Mouse (Mus musculus): ENCODE data around the gene Srsf6. TPM values are rescaled to one million over a fixed set of nuclear protein-coding genes. Genes with fewer than 3 reads are reported as not detected.

Srsf6 gene
- polyA plus RNA-seq, 1 experiment from 2014 or later = 73.7 TPM

DNA sequence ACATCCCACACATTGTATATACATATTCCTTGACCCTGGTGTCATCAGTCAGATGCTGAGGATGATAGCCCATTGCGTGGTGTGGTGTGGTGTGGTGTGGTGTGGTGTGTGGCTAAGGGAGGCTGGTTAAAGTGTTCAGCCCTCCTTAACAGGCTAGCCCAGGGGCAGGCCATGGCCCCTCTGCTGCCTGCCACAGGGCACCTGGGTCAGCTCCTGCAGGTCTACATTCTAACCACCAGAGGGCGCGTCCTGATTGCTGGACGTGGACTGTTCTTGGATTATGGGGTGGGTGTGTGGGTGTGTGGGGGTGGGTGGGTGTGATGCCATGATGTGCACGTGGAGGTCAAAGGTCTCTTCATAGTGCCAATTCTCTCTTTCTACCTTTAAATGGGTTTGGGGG is 37.0 kb downstream of the Srsf6 start:
- 4% methylated on average over 5 of the region's 5 CpGs for WGBS (ENCODE audit: insufficient replicate concordance)
- Histone ChIP-seq H3K9ac (ENCODE audit: low read depth, low read length) (no peak overlapping the region), H3K4me1 (ENCODE audit: control insufficient read depth, low read depth, low read length) (peaks cover 2% of the 10 kb centered on the region; the same call in 1 of the 2 replicates), H3K36me3 (ENCODE audit: control insufficient read depth, insufficient read depth) (no peaks in the 10 kb centered on the region), H3K4me3 (ENCODE audit: low read depth, low read length) (no peak overlapping the region), H3K4me2 (ENCODE audit: low read depth, low read length) (no peak overlapping the region), H3K9me3 (replicated peaks; ENCODE audit: control insufficient read depth, low read length) (no peaks in the 10 kb centered on the region), H3K27me3 (ENCODE audit: control insufficient read depth, insufficient read depth, low read depth, low read length) (no peaks in the 10 kb centered on the region), H3K27ac (ENCODE audit: low read length) (no peak overlapping the region)
- ATAC-seq (ENCODE audit: low read depth) = no peak

DNA sequence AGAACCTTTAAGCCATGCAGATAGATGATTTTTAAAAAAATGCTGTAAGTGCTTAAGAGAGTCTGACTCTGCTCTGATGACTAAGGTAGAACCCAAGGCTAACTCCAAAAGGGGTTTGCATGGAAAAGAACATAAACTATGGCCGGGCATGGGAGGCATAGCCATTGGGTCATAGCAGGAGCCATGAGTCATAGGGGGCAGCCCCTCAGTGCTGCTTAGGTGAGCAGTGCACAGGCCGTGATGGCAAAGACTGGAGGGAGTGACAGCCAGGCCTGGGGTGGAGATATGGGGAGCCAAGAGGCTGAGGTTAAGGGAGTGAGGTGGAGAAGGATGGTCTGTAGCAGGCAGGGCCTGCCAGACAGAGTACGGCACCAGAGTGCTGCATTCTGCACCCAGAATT is 37.8 kb downstream of the Srsf6 start:
- no peak overlapping the region for H3K4me2 ChIP-seq (ENCODE audit: low read depth, low read length)
- WGBS (ENCODE audit: insufficient replicate concordance) = 60% methylated on average over 3 of the region's 3 CpGs

DNA sequence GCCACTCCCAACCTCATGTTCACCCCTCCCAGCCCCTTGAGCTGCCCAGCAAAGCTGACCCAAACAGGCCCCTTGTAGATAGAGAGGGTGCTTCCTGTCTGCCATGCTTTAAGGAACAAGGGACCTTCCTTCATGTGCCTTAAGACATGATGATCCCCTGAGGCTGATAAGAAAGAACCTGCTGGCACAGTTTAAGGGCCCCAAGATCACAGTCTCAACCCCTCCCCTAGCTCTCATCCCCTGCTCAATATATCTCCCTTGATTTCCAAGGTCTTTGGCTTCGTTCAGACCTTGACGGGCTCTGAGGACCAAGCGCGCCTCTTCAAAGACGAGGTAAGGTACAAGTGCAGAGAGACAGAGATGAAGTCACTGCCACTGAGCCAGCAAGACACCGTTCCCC is 39.6 kb downstream of the Srsf6 start:
- H3K4me2 ChIP-seq (ENCODE audit: low read depth, low read length) = no peak overlapping the region
- H3K36me3 ChIP-seq (ENCODE audit: control insufficient read depth, insufficient read depth) = no peaks in the 10 kb centered on the region
- no peaks in the 10 kb centered on the region for H3K27me3 ChIP-seq (ENCODE audit: control insufficient read depth, insufficient read depth, low read depth, low read length)
- no peak overlapping the region for H3K9ac ChIP-seq (ENCODE audit: low read depth, low read length)
- H3K27ac ChIP-seq (ENCODE audit: low read length) = no peak overlapping the region
- no peak overlapping the region for H3K4me3 ChIP-seq (ENCODE audit: low read depth, low read length)
- H3K4me1 ChIP-seq (ENCODE audit: control insufficient read depth, low read depth, low read length) = peaks cover 5% of the 10 kb centered on the region; the same call in 1 of the 2 replicates
- no peaks in the 10 kb centered on the region for H3K9me3 ChIP-seq (replicated peaks; ENCODE audit: control insufficient read depth, low read length)
- 71% methylated on average over 6 of the region's 6 CpGs for WGBS (ENCODE audit: insufficient replicate concordance)
- no peak for ATAC-seq (ENCODE audit: low read depth)

More for the DNA sequence above, 37.8 kb downstream of the Srsf6 start:
- H3K4me1 ChIP-seq (ENCODE audit: control insufficient read depth, low read depth, low read length) = peaks cover 5% of the 10 kb centered on the region; the same call in 1 of the 2 replicates
- no peaks in the 10 kb centered on the region for H3K27me3 ChIP-seq (ENCODE audit: control insufficient read depth, insufficient read depth, low read depth, low read length)
- no peak overlapping the region for H3K27ac ChIP-seq (ENCODE audit: low read length)
- no peak for ATAC-seq (ENCODE audit: low read depth)
- H3K36me3 ChIP-seq (ENCODE audit: control insufficient read depth, insufficient read depth) = no peaks in the 10 kb centered on the region
- H3K9me3 ChIP-seq (replicated peaks; ENCODE audit: control insufficient read depth, low read length) = no peaks in the 10 kb centered on the region
- H3K9ac ChIP-seq (ENCODE audit: low read depth, low read length) = no peak overlapping the region
- H3K4me3 ChIP-seq (ENCODE audit: low read depth, low read length) = no peak overlapping the region

DNA sequence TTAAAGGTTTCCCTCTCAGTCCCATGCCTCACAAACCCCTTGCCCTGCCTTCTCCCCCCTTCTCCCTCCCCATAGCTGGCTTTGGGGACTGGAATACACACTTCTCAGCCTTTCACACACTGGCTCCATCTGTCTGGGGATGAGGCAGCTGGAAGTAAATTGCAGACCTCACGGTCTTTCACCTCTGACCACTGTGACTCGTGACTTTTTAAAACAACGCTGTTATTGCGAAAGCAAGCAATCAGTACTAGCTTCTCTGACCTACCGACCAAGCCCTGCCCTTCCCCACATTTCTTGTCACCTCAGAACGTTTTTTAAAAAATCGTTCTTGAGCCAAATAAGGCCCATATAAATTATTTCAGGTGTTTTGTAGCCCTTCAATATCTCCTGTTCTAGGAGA is 41.4 kb downstream of the Srsf6 start:
- Histone ChIP-seq H3K27me3 (ENCODE audit: control insufficient read depth, insufficient read depth, low read depth, low read length) (no peaks in the 10 kb centered on the region), H3K4me2 (ENCODE audit: low read depth, low read length) (no peak overlapping the region), H3K4me1 (ENCODE audit: control insufficient read depth, low read depth, low read length) (peaks cover 5% of the 10 kb centered on the region; the same call in 1 of the 2 replicates), H3K4me3 (ENCODE audit: low read depth, low read length) (no peak overlapping the region), H3K9ac (ENCODE audit: low read depth, low read length) (no peak overlapping the region), H3K36me3 (ENCODE audit: control insufficient read depth, insufficient read depth) (no peaks in the 10 kb centered on the region), H3K9me3 (replicated peaks; ENCODE audit: control insufficient read depth, low read length) (no peaks in the 10 kb centered on the region), H3K27ac (ENCODE audit: low read length) (no peak overlapping the region)
- peak; percentile 79 for ATAC-seq (ENCODE audit: low read depth)
- WGBS (ENCODE audit: insufficient replicate concordance) = 19% methylated on average over 7 of the region's 7 CpGs

DNA sequence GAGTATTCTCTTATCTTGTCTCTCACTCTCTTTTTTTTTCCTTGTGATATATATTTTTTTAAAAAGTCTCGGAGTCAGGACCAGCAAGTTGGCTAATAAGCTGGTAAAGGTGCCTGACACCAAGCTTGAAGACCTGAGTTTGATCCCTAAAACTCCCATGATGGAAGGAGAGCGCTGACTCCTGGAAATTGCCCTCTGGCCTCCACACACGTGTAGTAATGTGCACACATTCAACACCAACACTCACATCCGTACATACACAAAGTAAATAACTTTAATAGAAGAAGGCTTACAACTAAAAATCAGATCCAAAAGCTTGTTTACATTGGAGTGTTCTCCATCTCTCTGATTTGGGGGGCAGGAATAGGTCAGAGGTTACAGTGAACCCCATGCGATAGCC is 41.9 kb downstream of the Srsf6 start:
- Histone ChIP-seq H3K36me3 (ENCODE audit: control insufficient read depth, insufficient read depth) (no peaks in the 10 kb centered on the region), H3K9ac (ENCODE audit: low read depth, low read length) (no peak overlapping the region), H3K27ac (ENCODE audit: low read length) (no peak overlapping the region), H3K9me3 (replicated peaks; ENCODE audit: control insufficient read depth, low read length) (no peaks in the 10 kb centered on the region), H3K4me1 (ENCODE audit: control insufficient read depth, low read depth, low read length) (peaks cover 5% of the 10 kb centered on the region; the same call in 1 of the 2 replicates), H3K27me3 (ENCODE audit: control insufficient read depth, insufficient read depth, low read depth, low read length) (no peaks in the 10 kb centered on the region), H3K4me2 (ENCODE audit: low read depth, low read length) (no peak overlapping the region), H3K4me3 (ENCODE audit: low read depth, low read length) (no peak overlapping the region)
- 61% methylated on average over 5 of the region's 5 CpGs for WGBS (ENCODE audit: insufficient replicate concordance)
- ATAC-seq (ENCODE audit: low read depth) = no peak

DNA sequence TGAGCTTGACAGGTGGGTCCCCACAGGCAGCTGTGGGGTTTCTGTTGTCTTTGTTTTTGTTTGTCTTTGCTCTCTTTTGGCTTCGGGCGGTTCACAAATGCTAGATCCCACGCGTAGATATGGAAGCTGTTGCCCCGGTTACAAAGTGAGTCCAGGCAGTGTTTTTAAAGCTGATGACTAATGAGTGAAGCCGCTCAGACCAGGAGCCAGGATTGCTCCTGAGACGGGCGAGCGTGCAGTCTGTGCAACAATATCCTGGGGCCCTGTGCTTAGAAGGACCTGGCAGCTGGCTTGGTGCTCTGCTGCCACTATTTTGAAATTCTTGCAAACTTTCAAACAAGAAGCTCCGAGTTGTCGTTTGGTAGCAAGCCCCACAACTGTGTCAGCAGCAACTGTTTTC is 42.3 kb downstream of the Srsf6 start:
- Histone ChIP-seq H3K9me3 (replicated peaks; ENCODE audit: control insufficient read depth, low read length) (no peaks in the 10 kb centered on the region), H3K9ac (ENCODE audit: low read depth, low read length) (no peak overlapping the region), H3K4me1 (ENCODE audit: control insufficient read depth, low read depth, low read length) (peaks cover 5% of the 10 kb centered on the region; the same call in 1 of the 2 replicates), H3K27me3 (ENCODE audit: control insufficient read depth, insufficient read depth, low read depth, low read length) (no peaks in the 10 kb centered on the region), H3K27ac (ENCODE audit: low read length) (no peak overlapping the region), H3K4me3 (ENCODE audit: low read depth, low read length) (no peak overlapping the region), H3K4me2 (ENCODE audit: low read depth, low read length) (no peak overlapping the region), H3K36me3 (ENCODE audit: control insufficient read depth, insufficient read depth) (no peaks in the 10 kb centered on the region)
- no peak for ATAC-seq (ENCODE audit: low read depth)
- 41% methylated on average over 11 of the region's 11 CpGs for WGBS (ENCODE audit: insufficient replicate concordance)

DNA sequence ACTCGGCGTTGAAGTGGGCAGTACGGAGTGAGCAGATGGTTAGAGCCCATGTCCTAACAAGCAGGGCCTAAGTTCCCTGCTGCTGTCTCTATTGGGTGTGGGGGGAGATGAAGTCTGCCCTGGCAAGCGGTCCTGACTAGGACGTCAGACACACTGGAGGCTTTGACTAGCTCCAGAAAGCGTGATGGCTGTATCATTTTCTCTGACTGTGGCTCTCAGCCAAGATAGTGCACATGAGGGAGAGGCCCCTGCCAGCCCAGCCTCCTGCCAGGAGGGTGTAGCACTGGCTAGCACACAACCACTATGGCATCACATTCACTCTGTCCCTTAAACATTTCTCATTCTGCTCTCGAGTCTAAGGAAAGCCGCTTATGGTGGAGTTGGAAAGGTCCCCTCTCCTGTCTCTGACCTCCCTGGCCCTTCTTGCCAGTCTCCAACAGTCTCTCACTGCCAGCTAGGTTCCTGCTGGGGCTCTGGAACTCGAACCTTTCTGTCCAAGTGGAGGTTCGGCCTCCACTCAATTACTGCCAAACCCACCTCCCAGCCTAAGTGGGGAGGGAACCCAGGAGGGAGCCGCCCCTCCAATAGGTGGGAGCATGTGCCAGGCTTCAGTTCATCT is 43.9 kb downstream of the Srsf6 start:
- Histone ChIP-seq H3K27ac (ENCODE audit: low read length) (no peak overlapping the region), H3K4me2 (ENCODE audit: low read depth, low read length) (no peak overlapping the region), H3K27me3 (ENCODE audit: control insufficient read depth, insufficient read depth, low read depth, low read length) (no peaks in the 10 kb centered on the region), H3K4me3 (ENCODE audit: low read depth, low read length) (no peak overlapping the region), H3K36me3 (ENCODE audit: control insufficient read depth, insufficient read depth) (no peaks in the 10 kb centered on the region), H3K9ac (ENCODE audit: low read depth, low read length) (no peak overlapping the region), H3K9me3 (replicated peaks; ENCODE audit: control insufficient read depth, low read length) (no peaks in the 10 kb centered on the region), H3K4me1 (ENCODE audit: control insufficient read depth, low read depth, low read length) (peaks cover 5% of the 10 kb centered on the region; the same call in 1 of the 2 replicates)
- 73% methylated on average over 11 of the region's 11 CpGs for WGBS (ENCODE audit: insufficient replicate concordance)
- ATAC-seq (ENCODE audit: low read depth) = no peak

DNA sequence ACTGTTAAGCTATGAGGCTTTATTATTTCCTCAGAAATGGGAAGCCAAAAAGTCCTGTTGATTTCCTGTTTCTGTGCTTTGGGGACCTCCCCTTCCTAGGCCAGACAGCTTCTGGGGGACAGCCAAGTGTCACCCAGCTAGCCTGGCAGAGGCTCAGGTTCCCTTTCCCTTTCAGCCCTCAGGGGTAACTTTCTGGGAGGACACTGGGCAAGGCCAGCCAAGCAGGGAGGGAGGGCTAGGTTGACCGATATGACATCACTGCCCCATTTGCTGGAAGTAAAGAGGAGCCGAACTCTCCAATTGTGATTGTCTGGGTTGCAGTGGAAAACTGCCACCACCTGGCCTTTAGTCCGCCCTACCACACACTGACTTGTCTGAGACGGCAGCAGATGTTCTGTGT is 44.7 kb downstream of the Srsf6 start:
- H3K9ac ChIP-seq (ENCODE audit: low read depth, low read length) = no peak overlapping the region
- WGBS (ENCODE audit: insufficient replicate concordance) = 67% methylated on average over 4 of the region's 4 CpGs
- H3K36me3 ChIP-seq (ENCODE audit: control insufficient read depth, insufficient read depth) = no peaks in the 10 kb centered on the region
- H3K9me3 ChIP-seq (replicated peaks; ENCODE audit: control insufficient read depth, low read length) = no peaks in the 10 kb centered on the region
- ATAC-seq (ENCODE audit: low read depth) = no peak
- H3K4me1 ChIP-seq (ENCODE audit: control insufficient read depth, low read depth, low read length) = peaks cover 5% of the 10 kb centered on the region; the same call in 1 of the 2 replicates
- H3K27me3 ChIP-seq (ENCODE audit: control insufficient read depth, insufficient read depth, low read depth, low read length) = no peaks in the 10 kb centered on the region
- H3K4me2 ChIP-seq (ENCODE audit: low read depth, low read length) = no peak overlapping the region
- no peak overlapping the region for H3K4me3 ChIP-seq (ENCODE audit: low read depth, low read length)
- H3K27ac ChIP-seq (ENCODE audit: low read length) = no peak overlapping the region

DNA sequence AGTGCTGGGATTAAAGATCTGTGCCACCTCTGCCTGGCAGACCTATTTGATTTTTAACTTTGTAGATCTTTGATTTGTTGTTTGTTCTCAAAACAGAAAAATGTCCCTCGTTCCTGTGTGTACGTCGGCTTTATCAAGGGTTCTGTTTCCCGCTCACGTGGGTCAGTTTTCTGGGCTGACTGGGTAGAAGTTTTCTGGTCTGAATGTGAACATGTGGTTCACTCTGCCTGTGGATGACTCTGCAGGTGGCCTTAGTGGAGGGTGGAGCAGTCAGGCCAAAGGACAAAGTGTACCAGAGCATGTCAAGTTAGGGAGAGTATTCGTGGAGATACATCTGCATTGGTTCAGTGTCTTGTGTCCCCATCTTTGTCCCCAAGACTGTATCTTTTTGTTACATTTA is 53.1 kb downstream of the Srsf6 start:
- no peak overlapping the region for H3K9ac ChIP-seq (ENCODE audit: low read depth, low read length)
- H3K9me3 ChIP-seq (replicated peaks; ENCODE audit: control insufficient read depth, low read length) = no peaks in the 10 kb centered on the region
- no peak overlapping the region for H3K4me3 ChIP-seq (ENCODE audit: low read depth, low read length)
- no peak overlapping the region for H3K27ac ChIP-seq (ENCODE audit: low read length)
- peaks cover 9% of the 10 kb centered on the region for H3K4me1 ChIP-seq (ENCODE audit: control insufficient read depth, low read depth, low read length)
- no peak for ATAC-seq (ENCODE audit: low read depth)
- 61% methylated on average over 6 of the region's 6 CpGs for WGBS (ENCODE audit: insufficient replicate concordance)
- H3K4me2 ChIP-seq (ENCODE audit: low read depth, low read length) = no peak overlapping the region
- no peaks in the 10 kb centered on the region for H3K36me3 ChIP-seq (ENCODE audit: control insufficient read depth, insufficient read depth)
- H3K27me3 ChIP-seq (ENCODE audit: control insufficient read depth, insufficient read depth, low read depth, low read length) = no peaks in the 10 kb centered on the region

Data from liver, embryonic 16.5 days (tissue).